Mouse (Mus musculus): Measurements from ENCODE around the gene Slc2a6. TPM values are rescaled to one million over a fixed set of nuclear protein-coding genes. Genes with fewer than 3 reads are reported as not detected.

Gene Slc2a6
- polyA plus RNA-seq, 1 experiment = 45.4 TPM

- no peak for DNase-seq
- Histone ChIP-seq H3K27ac (ENCODE audit: insufficient read depth, low read length) (no peak overlapping the region), H3K27me3 (ENCODE audit: control insufficient read depth, insufficient read depth, low read length) (no peaks in the 10 kb centered on the region), H3K4me3 (replicated peaks; ENCODE audit: insufficient read depth, low read depth, low read length) (no peak overlapping the region), H3K4me1 (ENCODE audit: control insufficient read depth, insufficient read depth, low read length) (peaks cover 13% of the 10 kb centered on the region)
- TF ChIP-seq POLR2A (IDR thresholded peaks at IDR 0.05; ENCODE audit: borderline replicate concordance, insufficient read depth, low read length) = peak; percentile 3; the same call in 1 of the 2 replicates
- TF ChIP-seq CTCF (IDR thresholded peaks at IDR 0.05; ENCODE audit: borderline replicate concordance, insufficient read depth, low read depth, low read length) = no peak
- 82% methylated on average over 2 of the region's 2 CpGs for WGBS
These were observed 8.3 kb downstream of the Slc2a6 start for GRCm38 (mm10) chr2:27019530-27019929.

DNA sequence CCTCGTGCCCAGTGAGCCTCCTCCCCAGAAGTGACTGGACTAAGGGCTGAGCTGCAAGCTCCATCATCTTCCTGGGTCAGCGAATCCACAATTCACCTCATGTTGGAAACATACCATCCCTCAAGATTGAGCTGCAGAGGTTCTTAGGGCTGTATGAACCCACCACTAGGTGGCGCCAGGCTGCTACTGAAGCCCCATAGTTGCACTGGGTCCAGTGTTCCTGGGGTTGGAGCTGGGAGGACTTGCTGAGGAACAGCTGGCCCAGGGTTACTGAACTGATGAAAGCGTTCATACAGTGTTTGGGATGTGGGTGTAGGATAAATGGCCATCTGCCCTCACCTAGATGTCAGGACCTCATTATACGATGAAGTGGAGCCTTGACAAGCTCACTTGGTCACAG lies 10.0 kb downstream of the Slc2a6 start:
- WGBS = 38% methylated on average over 5 of the region's 5 CpGs
- no peak overlapping the region for H3K27ac ChIP-seq (ENCODE audit: insufficient read depth, low read length)
- H3K4me1 ChIP-seq (ENCODE audit: control insufficient read depth, insufficient read depth, low read length) = peaks cover 3% of the 10 kb centered on the region
- DNase-seq = peak; percentile 61 to 73
- H3K27me3 ChIP-seq (ENCODE audit: control insufficient read depth, insufficient read depth, low read length) = no peaks in the 10 kb centered on the region
- no peak overlapping the region for H3K4me3 ChIP-seq (replicated peaks; ENCODE audit: insufficient read depth, low read depth, low read length)
- peak; percentile 22; the same call in 1 of the 2 replicates for TF ChIP-seq POLR2A (IDR thresholded peaks at IDR 0.05; ENCODE audit: borderline replicate concordance, insufficient read depth, low read length)
- TF ChIP-seq CTCF (IDR thresholded peaks at IDR 0.05; ENCODE audit: borderline replicate concordance, insufficient read depth, low read depth, low read length) = peak; percentile 93

- TF ChIP-seq POLR2A (IDR thresholded peaks at IDR 0.05; ENCODE audit: borderline replicate concordance, insufficient read depth, low read length) = peak; percentile 56; the same call in 1 of the 2 replicates
- no peak for TF ChIP-seq CTCF (IDR thresholded peaks at IDR 0.05; ENCODE audit: borderline replicate concordance, insufficient read depth, low read depth, low read length)
- WGBS = under 1% methylated on average over 43 of the region's 43 CpGs
- peak within 1 kb of the TSS; percentile 68 for H3K4me3 ChIP-seq (replicated peaks; ENCODE audit: insufficient read depth, low read depth, low read length)
- peak within 1 kb of the TSS; percentile 83 for H3K27ac ChIP-seq (ENCODE audit: insufficient read depth, low read length)
- peak; percentile 89 for DNase-seq
- H3K27me3 ChIP-seq (ENCODE audit: control insufficient read depth, insufficient read depth, low read length) = no peaks in the 10 kb centered on the region
- H3K4me1 ChIP-seq (ENCODE audit: control insufficient read depth, insufficient read depth, low read length) = peaks cover 9% of the 10 kb centered on the region
These were observed 18.0 kb downstream of the Slc2a6 start, which contains the start of gene Cacfd1 for GRCm38 (mm10) chr2:27009714-27010244. Gene Cacfd1 (plus strand): TSS chr2:27009926.

GRCm38 (mm10) chr2:27007701-27008100 lies 20.1 kb downstream of the Slc2a6 start:
- 78% methylated on average over 7 of the region's 7 CpGs for WGBS
- TF ChIP-seq CTCF (IDR thresholded peaks at IDR 0.05; ENCODE audit: borderline replicate concordance, insufficient read depth, low read depth, low read length) = no peak
- TF ChIP-seq POLR2A (IDR thresholded peaks at IDR 0.05; ENCODE audit: borderline replicate concordance, insufficient read depth, low read length) = no peak

GRCm38 (mm10) chr2:27006255-27006654 lies 21.5 kb downstream of the Slc2a6 start:
- H3K27ac ChIP-seq (ENCODE audit: insufficient read depth, low read length) = no peak overlapping the region
- H3K27me3 ChIP-seq (ENCODE audit: control insufficient read depth, insufficient read depth, low read length) = no peaks in the 10 kb centered on the region
- H3K4me3 ChIP-seq (replicated peaks; ENCODE audit: insufficient read depth, low read depth, low read length) = no peak overlapping the region
- TF ChIP-seq POLR2A (IDR thresholded peaks at IDR 0.05; ENCODE audit: borderline replicate concordance, insufficient read depth, low read length) = no peak
- no peak for TF ChIP-seq CTCF (IDR thresholded peaks at IDR 0.05; ENCODE audit: borderline replicate concordance, insufficient read depth, low read depth, low read length)
- DNase-seq = no peak
- WGBS = 33% methylated on average over 4 of the region's 4 CpGs
- peaks cover 6% of the 10 kb centered on the region for H3K4me1 ChIP-seq (ENCODE audit: control insufficient read depth, insufficient read depth, low read length)

More at GRCm38 (mm10) chr2:27007701-27008100, 20.1 kb downstream of the Slc2a6 start:
- Histone ChIP-seq H3K27me3 (ENCODE audit: control insufficient read depth, insufficient read depth, low read length) (no peaks in the 10 kb centered on the region), H3K27ac (ENCODE audit: insufficient read depth, low read length) (no peak overlapping the region), H3K4me3 (replicated peaks; ENCODE audit: insufficient read depth, low read depth, low read length) (no peak overlapping the region), H3K4me1 (ENCODE audit: control insufficient read depth, insufficient read depth, low read length) (peaks cover 9% of the 10 kb centered on the region)
- no peak for DNase-seq

- no peaks in the 10 kb centered on the region for H3K4me1 ChIP-seq (ENCODE audit: control insufficient read depth, insufficient read depth, low read length)
- TF ChIP-seq CTCF (IDR thresholded peaks at IDR 0.05; ENCODE audit: borderline replicate concordance, insufficient read depth, low read depth, low read length) (no peak), POLR2A (IDR thresholded peaks at IDR 0.05; ENCODE audit: borderline replicate concordance, insufficient read depth, low read length) (no peak)
- WGBS = 90% methylated on average over 7 of the region's 7 CpGs
- H3K27ac ChIP-seq (ENCODE audit: insufficient read depth, low read length) = no peak overlapping the region
- no peak overlapping the region for H3K4me3 ChIP-seq (replicated peaks; ENCODE audit: insufficient read depth, low read depth, low read length)
- DNase-seq = no peak
- no peaks in the 10 kb centered on the region for H3K27me3 ChIP-seq (ENCODE audit: control insufficient read depth, insufficient read depth, low read length)
These were observed 29.8 kb downstream of the Slc2a6 start for GRCm38 (mm10) chr2:26997993-26998392.

DNA sequence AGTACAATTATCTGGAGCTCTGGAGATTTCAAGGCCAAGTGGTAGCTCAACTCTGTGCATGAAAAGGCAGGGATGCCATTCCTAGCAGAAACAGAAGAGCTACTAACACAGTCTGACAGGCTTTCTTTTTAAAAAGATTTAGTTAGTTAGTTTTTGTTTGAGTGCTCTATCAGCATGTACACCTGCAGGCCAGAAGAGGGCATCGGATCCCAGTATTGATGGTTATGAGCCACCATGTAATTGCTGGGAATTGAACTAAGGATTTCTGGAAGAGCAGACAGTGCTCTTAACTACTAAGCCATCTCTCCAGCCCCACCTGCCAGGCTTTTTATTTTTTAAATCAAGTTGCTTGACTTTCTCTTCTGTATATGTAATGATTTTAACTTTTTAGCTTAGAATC lies 30.3 kb downstream of the Slc2a6 start:
- no peak for DNase-seq
- Histone ChIP-seq H3K4me1 (ENCODE audit: control insufficient read depth, insufficient read depth, low read length) (no peaks in the 10 kb centered on the region), H3K4me3 (replicated peaks; ENCODE audit: insufficient read depth, low read depth, low read length) (no peak overlapping the region), H3K27me3 (ENCODE audit: control insufficient read depth, insufficient read depth, low read length) (no peaks in the 10 kb centered on the region), H3K27ac (ENCODE audit: insufficient read depth, low read length) (no peak overlapping the region)
- WGBS = 79% methylated on average over 1 of the region's 1 CpGs
- TF ChIP-seq CTCF (IDR thresholded peaks at IDR 0.05; ENCODE audit: borderline replicate concordance, insufficient read depth, low read depth, low read length) (no peak), POLR2A (IDR thresholded peaks at IDR 0.05; ENCODE audit: borderline replicate concordance, insufficient read depth, low read length) (no peak)

GRCm38 (mm10) chr2:26993936-26994335 lies 33.9 kb downstream of the Slc2a6 start:
- no peak for DNase-seq
- TF ChIP-seq CTCF (IDR thresholded peaks at IDR 0.05; ENCODE audit: borderline replicate concordance, insufficient read depth, low read depth, low read length) (no peak), POLR2A (IDR thresholded peaks at IDR 0.05; ENCODE audit: borderline replicate concordance, insufficient read depth, low read length) (no peak)
- Histone ChIP-seq H3K27ac (ENCODE audit: insufficient read depth, low read length) (no peak overlapping the region), H3K27me3 (ENCODE audit: control insufficient read depth, insufficient read depth, low read length) (no peaks in the 10 kb centered on the region), H3K4me1 (ENCODE audit: control insufficient read depth, insufficient read depth, low read length) (no peaks in the 10 kb centered on the region), H3K4me3 (replicated peaks; ENCODE audit: insufficient read depth, low read depth, low read length) (no peak overlapping the region)
- 78% methylated on average over 3 of the region's 3 CpGs for WGBS
